Mouse (Mus musculus): ENCODE results near the gene Gm10306. TPM values are rescaled to one million over a fixed set of nuclear protein-coding genes. Genes with fewer than 3 reads are reported as not detected.

Gm10306 gene
- not detected in 2 replicates for polyA plus RNA-seq (2014; fragmentation: Nextera tagmentation; extraction: Ambion mirVana)

GRCm38 (mm10) chr4:94556265-94557054 is at the start of gene Gm10306, which contains the start of gene Caap1:
Gene Gm10306 (plus strand): TSS chr4:94556546.
Gene Caap1 (minus strand): TSS chr4:94556796.
- H3K9ac ChIP-seq = peak within 1 kb of the TSS; percentile 83
- H3K9me3 ChIP-seq (ENCODE audit: low read depth, low read length) = no peaks in the 10 kb centered on the region
- no peak for TF ChIP-seq CTCF (IDR thresholded peaks at IDR 0.05; ENCODE audit: low read depth)
- no peaks in the 10 kb centered on the region for H3K27me3 ChIP-seq (ENCODE audit: insufficient read depth, low read length)
- peak within 1 kb of the TSS; percentile 83; the same call in 1 of the 2 replicates for H3K27ac ChIP-seq (ENCODE audit: low read depth)
- no peaks in the 10 kb centered on the region for H3K4me1 ChIP-seq (ENCODE audit: insufficient read depth)
- H3K4me3 ChIP-seq (ENCODE audit: low read depth, low read length) = peak within 1 kb of the TSS; percentile 94
- DNase-seq = peak; percentile 99
- peak; percentile 98 for ATAC-seq (ENCODE audit: insufficient read depth)
- WGBS = 1% methylated on average over 82 of the region's 83 CpGs
- H3K36me3 ChIP-seq (ENCODE audit: insufficient read depth) = no peaks in the 10 kb centered on the region
- peak within 1 kb of the TSS; percentile 81 for H3K4me2 ChIP-seq

GRCm38 (mm10) chr4:94515366-94515765 is 41.0 kb upstream of the Gm10306 start:
- Histone ChIP-seq H3K4me1 (ENCODE audit: insufficient read depth) (no peaks in the 10 kb centered on the region), H3K9me3 (ENCODE audit: low read depth, low read length) (no peaks in the 10 kb centered on the region), H3K9ac (no peak overlapping the region), H3K4me3 (ENCODE audit: low read depth, low read length) (no peak overlapping the region), H3K4me2 (no peak overlapping the region), H3K36me3 (ENCODE audit: insufficient read depth) (peaks cover 12% of the 10 kb centered on the region; the same call in 1 of the 2 replicates), H3K27me3 (ENCODE audit: insufficient read depth, low read length) (no peaks in the 10 kb centered on the region), H3K27ac (ENCODE audit: low read depth) (no peak overlapping the region)
- 89% methylated on average over 3 of the region's 3 CpGs for WGBS
- no peak for DNase-seq
- no peak for ATAC-seq (ENCODE audit: insufficient read depth)
- TF ChIP-seq CTCF (IDR thresholded peaks at IDR 0.05; ENCODE audit: low read depth) = no peak

GRCm38 (mm10) chr4:94517631-94518030 is 38.7 kb upstream of the Gm10306 start:
- Histone ChIP-seq H3K9ac (no peak overlapping the region), H3K9me3 (ENCODE audit: low read depth, low read length) (no peaks in the 10 kb centered on the region), H3K4me2 (no peak overlapping the region), H3K27ac (ENCODE audit: low read depth) (no peak overlapping the region), H3K36me3 (ENCODE audit: insufficient read depth) (0 out of 2 replicates have a peak, but pooled peaks cover 7% of the 10 kb centered on the region), H3K27me3 (ENCODE audit: insufficient read depth, low read length) (no peaks in the 10 kb centered on the region), H3K4me3 (ENCODE audit: low read depth, low read length) (no peak overlapping the region), H3K4me1 (ENCODE audit: insufficient read depth) (no peaks in the 10 kb centered on the region)
- DNase-seq = peak; percentile 80
- 61% methylated on average over 4 of the region's 4 CpGs for WGBS
- peak; percentile 67 for TF ChIP-seq CTCF (IDR thresholded peaks at IDR 0.05; ENCODE audit: low read depth)
- ATAC-seq (ENCODE audit: insufficient read depth) = no peak

GRCm38 (mm10) chr4:94523321-94523720 is 33.0 kb upstream of the Gm10306 start:
- ATAC-seq (ENCODE audit: insufficient read depth) (no peak), DNase-seq (peak; percentile 55)
- Histone ChIP-seq H3K9ac (no peak overlapping the region), H3K27me3 (ENCODE audit: insufficient read depth, low read length) (no peaks in the 10 kb centered on the region), H3K4me3 (ENCODE audit: low read depth, low read length) (no peak overlapping the region), H3K9me3 (ENCODE audit: low read depth, low read length) (no peaks in the 10 kb centered on the region), H3K4me1 (ENCODE audit: insufficient read depth) (no peaks in the 10 kb centered on the region), H3K4me2 (no peak overlapping the region), H3K36me3 (ENCODE audit: insufficient read depth) (0 out of 2 replicates have a peak, but pooled peaks cover 7% of the 10 kb centered on the region), H3K27ac (ENCODE audit: low read depth) (no peak overlapping the region)
- TF ChIP-seq CTCF (IDR thresholded peaks at IDR 0.05; ENCODE audit: low read depth) = peak; percentile 48

GRCm38 (mm10) chr4:94529448-94529847 is 26.9 kb upstream of the Gm10306 start:
- H3K9ac ChIP-seq = no peak overlapping the region
- no peak for ATAC-seq (ENCODE audit: insufficient read depth)
- H3K4me1 ChIP-seq (ENCODE audit: insufficient read depth) = no peaks in the 10 kb centered on the region
- WGBS = 83% methylated on average over 1 of the region's 1 CpGs
- no peaks in the 10 kb centered on the region for H3K27me3 ChIP-seq (ENCODE audit: insufficient read depth, low read length)
- H3K27ac ChIP-seq (ENCODE audit: low read depth) = no peak overlapping the region
- H3K4me2 ChIP-seq = no peak overlapping the region
- H3K4me3 ChIP-seq (ENCODE audit: low read depth, low read length) = no peak overlapping the region
- H3K36me3 ChIP-seq (ENCODE audit: insufficient read depth) = no peaks in the 10 kb centered on the region
- no peaks in the 10 kb centered on the region for H3K9me3 ChIP-seq (ENCODE audit: low read depth, low read length)
- TF ChIP-seq CTCF (IDR thresholded peaks at IDR 0.05; ENCODE audit: low read depth) = no peak
- no peak for DNase-seq

- no peak overlapping the region for H3K4me3 ChIP-seq (ENCODE audit: low read depth, low read length)
- no peaks in the 10 kb centered on the region for H3K4me1 ChIP-seq (ENCODE audit: insufficient read depth)
- no peak overlapping the region for H3K27ac ChIP-seq (ENCODE audit: low read depth)
- peak; percentile 5 for DNase-seq
- H3K4me2 ChIP-seq = no peak overlapping the region
- no peak overlapping the region for H3K9ac ChIP-seq
- no peak for ATAC-seq (ENCODE audit: insufficient read depth)
- TF ChIP-seq CTCF (IDR thresholded peaks at IDR 0.05; ENCODE audit: low read depth) = no peak
- H3K27me3 ChIP-seq (ENCODE audit: insufficient read depth, low read length) = no peaks in the 10 kb centered on the region
- H3K36me3 ChIP-seq (ENCODE audit: insufficient read depth) = no peaks in the 10 kb centered on the region
- no peaks in the 10 kb centered on the region for H3K9me3 ChIP-seq (ENCODE audit: low read depth, low read length)
These were observed 23.1 kb upstream of the Gm10306 start for GRCm38 (mm10) chr4:94533205-94533604.

- no peak for ATAC-seq (ENCODE audit: insufficient read depth)
- DNase-seq = no peak
- Histone ChIP-seq H3K27ac (ENCODE audit: low read depth) (no peak overlapping the region), H3K9ac (no peak overlapping the region), H3K27me3 (ENCODE audit: insufficient read depth, low read length) (no peaks in the 10 kb centered on the region), H3K9me3 (ENCODE audit: low read depth, low read length) (no peaks in the 10 kb centered on the region), H3K4me2 (no peak overlapping the region), H3K4me3 (ENCODE audit: low read depth, low read length) (no peak overlapping the region), H3K4me1 (ENCODE audit: insufficient read depth) (no peaks in the 10 kb centered on the region), H3K36me3 (ENCODE audit: insufficient read depth) (peaks cover 34% of the 10 kb centered on the region; the same call in 1 of the 2 replicates)
- WGBS = 77% methylated on average over 4 of the region's 4 CpGs
- TF ChIP-seq CTCF (IDR thresholded peaks at IDR 0.05; ENCODE audit: low read depth) = no peak
These were observed 13.3 kb upstream of the Gm10306 start for GRCm38 (mm10) chr4:94543041-94543440.
